Mouse (Mus musculus) fibroblast of lung, adult 2 months (primary cell): ENCODE data around the gene Ak2.

ENCODE experiments used
- DNase-seq: peaks from one replicate; pipeline ENCODE4 v3.0.0-alpha.2; 2011; ENCODE audit warnings: low read depth

Gene Ak2

DNA sequence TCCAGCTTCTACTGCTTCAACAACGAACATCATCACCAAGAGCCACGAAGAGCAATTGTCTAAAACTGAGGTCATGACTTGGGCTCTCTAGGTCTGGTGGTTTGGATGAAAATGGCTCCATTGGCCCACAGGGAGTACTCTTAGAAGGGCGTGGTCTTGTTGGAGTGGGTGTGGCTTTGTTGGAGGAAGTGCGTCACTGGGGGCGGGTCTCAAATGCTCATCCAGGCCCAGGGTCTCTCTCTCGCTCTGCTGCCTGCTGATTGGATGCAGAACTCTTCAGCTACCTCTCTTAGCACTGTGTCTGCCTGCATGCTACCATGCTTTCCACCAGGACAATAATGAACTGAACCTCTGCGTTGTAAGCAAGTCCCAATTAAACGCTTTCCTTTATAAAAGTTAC, 17.1 kb upstream of the Ak2 start:
- no peak for DNase-seq

DNA sequence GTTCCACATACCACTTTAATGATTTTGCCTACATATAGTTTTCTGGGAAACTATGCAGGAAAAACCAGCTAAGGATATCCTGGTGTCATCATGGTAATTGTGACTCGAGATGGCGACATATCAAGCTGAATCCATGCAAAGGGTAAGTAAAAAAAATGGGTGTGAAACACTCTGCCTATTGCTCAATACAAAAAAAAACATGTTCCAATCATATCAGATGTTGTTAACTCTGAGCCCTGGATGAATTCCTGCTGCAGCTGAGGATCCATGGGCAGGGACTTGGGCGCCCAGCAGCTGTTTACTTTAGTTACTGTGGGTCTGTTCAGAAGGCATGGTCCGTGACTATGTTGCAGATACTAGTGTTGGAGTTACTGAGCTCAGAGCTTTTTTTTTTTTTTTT, 15.2 kb upstream of the Ak2 start:
- no peak for DNase-seq

DNA sequence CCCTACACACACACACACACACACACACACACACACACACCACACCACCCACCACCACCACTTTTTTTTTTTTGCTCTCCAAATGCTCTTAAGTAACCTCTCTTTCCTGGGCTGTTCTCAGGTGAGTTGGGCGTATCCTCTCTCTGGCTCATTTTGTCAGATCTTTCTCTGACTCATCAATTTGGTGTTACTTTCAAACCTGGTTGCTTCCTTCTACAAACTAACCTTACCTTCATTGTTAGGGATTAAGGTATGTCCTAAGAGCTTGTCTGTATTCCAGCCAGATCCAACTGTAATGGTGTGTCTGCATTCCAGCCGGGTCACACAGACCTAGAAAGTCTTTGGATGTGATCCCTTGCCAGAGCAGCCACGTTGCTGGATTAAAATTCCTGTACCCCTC, 14.5 kb upstream of the Ak2 start:
- no peak for DNase-seq

DNA sequence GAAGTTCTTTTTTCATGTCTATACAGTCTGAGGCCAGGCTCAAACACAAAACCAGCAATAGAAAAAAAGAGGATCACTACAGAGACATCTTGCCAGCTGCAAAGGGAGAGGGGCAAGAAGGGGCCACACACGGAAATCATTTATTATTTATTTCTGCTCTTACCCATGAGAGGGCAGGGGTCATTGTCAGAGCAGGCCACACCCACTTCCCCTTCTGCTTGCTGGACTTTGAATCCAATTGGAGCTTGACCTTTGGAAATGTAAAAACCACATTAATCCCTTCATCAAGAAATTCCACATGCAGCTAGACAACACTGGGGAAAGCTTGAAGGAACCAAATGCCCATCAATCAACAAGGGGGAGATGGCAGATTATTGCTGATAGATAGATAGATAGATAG, 13.1 kb upstream of the Ak2 start:
- DNase-seq, result no peak

DNA sequence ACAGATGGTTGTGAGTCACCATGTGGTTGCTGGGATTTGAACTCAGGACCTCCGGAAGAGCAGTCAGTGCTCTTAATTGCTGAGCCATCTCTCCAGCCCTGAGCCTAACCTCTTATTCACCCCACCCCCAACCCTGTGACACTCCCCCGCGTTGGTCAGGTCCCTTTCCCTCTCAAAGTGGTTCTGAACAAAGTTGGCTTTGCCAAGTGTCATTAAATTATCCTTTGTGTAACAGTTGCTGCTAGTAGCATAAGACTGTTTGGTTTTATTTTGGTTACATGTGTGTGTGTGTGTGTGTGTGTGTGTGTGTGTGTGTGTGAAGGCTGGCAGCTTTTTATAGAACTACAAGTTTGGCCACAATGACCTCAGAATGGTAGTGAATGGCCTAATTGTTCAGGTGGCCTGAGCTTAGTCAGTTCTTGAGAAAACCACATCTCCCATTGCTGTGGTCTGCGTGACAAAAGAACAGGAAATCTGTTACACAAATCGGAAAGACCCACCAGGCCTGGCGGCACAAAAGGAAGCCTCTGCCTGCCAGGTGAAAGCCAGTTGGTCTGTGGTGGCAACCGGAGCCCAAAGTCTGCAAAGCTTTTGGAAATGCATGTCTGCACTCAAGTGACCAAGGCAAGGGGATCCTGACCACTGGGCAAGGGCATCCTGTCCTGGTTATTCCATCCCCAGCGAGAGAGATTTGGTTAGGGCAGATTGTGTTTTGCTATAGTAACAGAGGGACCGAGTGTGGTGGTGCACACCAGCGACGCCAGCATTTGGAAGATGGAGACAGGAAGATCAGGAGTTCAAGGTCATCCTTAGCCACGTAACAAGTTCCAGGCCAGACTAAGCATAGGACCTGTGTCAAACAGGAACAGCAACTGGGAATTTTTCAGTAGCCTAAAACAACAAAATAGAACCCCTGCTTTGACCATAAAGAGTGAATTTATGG, 10.6 kb upstream of the Ak2 start:
- DNase-seq, result peak; percentile 79

DNA sequence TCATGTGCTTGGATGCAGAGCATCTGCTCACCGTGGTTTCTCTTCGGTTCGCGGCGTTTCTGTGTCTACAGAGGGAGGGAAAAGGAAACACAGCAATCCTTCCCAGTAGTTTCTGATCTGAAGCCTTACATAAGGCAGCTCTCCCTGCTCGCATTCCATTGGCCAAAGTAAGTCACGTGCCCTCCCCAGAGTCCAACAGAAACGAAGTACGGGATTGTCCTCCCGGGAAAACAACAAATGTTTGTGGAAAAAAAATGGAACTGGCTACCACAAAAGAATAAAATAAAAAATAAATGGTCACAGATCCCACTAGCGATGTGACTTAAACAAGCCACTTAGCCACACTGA, 10.0 kb upstream of the Ak2 start:
- DNase-seq, result no peak

DNA sequence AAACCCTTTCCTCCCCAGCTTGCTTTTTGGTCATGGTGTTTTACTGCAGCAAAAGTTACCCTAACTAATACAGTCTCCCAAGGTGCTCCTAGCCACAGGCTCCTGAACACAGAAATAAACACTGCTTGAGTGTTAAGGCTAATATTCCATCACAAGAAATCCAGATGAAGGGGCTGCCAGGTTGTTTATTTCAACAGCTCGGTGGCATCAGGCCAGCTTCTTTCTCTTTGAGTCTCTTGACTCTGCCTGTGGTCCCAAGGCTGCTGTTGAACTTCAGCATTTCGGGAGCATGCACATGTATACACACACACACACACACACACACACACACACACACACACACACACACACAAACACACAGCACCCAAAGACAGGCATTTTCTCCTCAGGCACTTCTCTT, 8.6 kb upstream of the Ak2 start:
- DNase-seq, result no peak

DNA sequence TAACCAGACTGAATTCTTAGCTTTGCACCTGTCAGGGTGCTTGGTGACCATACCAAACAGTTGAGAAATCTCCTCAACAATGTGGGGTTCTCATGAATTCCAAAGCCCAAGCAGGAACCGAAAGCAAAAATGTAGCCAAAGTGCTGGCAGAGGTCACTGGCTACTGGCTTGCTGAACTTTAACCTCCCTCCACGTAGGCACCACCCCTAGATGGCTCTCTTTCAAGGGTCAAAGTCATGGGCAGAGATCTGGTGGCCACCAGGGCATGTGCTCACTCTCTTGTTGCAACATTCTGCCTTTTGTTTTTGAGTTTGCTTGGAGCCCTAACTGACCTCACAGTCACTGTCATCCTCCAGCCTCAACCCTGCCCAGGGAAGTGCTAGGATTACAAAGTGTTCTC, 8.1 kb upstream of the Ak2 start:
- no peak for DNase-seq

DNA sequence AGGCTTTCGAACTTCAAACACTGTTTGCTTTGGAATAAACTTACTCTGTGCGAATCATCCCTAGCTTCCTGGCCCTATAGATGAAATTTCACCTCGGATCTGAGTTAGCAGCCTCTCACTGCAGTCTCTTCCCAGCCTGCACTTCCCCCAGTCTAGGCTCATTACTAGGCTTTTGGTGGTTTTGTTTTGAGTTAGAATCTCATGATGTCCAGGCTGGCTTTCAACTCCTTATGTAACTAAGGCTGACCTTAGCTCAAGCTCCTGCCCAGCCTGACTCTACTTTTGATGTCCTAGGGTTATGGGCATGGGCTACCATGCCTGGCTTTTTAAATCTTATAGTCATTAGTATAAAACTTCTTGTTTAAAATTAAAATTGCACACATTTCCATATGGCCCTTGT, 7.2 kb upstream of the Ak2 start:
- no peak for DNase-seq

DNA sequence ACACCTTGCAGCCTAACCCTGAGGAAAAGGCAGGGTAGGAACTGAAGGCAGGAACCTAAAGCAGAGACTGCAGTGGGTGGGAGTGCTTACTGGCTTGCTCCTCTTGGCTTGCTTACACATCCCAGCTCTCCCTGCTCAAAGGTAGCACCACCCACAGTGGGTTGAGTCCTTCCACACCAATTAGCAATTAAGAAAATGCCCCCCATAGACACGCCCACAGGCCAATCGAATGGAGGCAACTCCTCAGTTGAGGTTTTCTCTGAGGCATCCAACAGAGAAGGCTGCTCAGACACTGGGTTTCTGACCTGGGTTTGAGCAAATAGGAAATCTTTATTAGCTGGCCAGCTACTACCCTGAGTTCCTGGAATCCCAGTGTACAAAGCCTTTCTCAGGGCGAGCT, 2.8 kb upstream of the Ak2 start:
- no peak for DNase-seq

DNA sequence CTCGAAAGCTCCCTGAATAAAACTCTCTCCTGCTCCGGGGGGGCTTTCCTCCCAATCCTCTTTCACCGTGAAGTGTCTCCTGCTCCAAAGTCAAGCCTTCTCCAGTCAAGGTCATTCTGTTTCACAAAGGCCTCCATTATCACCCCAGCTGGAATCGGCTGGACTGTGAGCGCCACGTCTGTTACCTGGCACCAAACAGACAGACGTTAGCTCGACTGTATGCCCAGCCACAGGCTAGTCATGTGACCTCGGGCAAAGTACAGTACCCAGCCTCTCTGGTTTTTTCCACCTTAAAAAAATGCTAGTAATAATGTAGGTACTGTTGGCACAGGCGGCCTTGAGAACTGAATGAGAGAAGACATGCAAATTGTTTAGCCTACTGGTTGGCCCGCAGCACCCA, 2.1 kb upstream of the Ak2 start:
- DNase-seq, result no peak

DNA sequence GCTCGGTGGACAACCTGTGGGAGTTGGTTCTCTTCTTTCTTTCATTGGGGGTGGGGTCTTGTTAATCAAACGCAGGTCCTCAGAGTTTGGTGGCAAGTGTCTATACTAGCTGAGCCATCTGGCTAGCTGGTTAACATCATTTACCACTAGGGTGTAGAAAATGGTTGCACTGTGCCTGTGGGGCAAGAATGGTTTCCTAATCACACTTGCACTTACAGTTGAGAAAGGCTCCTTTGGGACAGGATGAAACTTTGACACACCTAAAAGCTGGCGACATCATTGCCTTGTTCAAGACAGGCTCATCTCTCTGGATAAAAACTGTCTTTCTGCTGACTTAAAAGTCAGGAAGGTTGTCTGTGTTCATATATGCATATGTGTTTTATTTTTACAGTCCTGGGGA, 418 bp downstream of the Ak2 start:
- DNase-seq, result no peak

DNA sequence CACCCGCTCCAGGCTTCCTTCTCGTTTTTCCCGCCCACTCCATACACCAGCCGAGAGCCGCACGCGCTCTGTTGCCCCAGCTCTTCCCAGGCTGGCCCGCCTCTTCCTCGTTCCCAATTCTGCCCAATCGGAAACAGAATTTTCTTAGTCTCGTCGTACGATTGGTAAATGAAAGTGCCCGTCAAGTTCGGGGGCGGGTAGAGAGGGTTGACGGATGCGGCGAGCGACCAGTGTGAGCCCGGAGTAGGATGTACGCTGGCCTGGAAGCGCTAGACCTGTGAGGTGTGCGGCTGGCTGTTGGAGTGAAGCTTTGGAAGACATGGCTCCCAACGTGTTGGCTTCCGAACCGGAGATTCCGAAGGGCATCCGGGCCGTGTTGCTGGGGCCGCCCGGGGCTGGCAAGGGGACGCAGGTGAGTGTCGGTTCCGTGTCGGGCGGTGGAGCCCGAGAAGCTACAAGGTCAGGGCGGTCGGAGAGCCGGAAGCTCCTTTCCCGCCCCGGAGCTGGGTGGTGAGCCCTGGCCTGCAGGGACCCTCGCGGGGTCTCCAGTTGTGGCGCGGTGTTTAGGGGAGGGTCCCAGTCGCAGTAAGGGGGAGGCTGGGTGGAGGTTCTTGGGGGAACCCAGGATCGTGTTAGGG, 1.4 kb downstream of the Ak2 start:
- DNase-seq, result peak; percentile 92

DNA sequence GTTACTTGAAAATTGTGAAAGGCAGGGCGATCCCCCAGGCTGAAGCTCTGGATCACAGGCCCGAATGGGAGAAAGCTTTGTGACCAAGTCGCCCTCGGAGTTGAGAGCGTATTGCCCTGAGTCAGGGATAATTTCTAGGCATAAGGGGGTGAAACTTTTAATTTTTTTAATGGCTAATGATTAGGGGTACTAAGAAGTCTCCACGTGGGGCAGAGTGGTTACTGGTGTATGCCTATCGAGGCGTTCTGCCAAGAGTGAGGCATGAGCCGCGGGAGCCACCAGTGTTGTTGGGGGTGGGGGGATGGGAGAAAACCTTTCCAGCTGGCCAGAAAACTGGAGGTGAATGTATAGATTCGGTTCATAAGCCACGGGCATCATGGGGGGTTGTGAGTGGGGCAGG, 1.9 kb downstream of the Ak2 start:
- no peak for DNase-seq

DNA sequence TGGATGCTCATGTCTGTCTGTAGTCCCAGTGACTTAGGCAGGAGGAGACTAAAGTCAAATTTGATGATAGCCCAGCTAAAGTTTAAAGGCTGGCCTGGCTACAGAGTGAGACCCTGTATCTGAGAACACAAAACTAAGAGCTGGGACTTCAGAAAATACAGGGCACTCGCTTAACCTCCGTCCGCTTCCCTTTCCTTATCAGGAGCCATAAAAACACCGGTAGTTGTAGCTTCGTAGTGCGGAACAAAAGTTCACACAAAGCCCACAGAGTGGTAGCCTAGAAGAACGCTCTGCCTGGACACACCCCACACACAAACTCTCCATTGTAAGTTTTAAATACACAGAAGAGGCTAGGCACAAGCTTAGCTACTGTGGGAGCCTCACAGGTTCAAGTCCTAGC, 3.5 kb downstream of the Ak2 start:
- DNase-seq, result no peak

DNA sequence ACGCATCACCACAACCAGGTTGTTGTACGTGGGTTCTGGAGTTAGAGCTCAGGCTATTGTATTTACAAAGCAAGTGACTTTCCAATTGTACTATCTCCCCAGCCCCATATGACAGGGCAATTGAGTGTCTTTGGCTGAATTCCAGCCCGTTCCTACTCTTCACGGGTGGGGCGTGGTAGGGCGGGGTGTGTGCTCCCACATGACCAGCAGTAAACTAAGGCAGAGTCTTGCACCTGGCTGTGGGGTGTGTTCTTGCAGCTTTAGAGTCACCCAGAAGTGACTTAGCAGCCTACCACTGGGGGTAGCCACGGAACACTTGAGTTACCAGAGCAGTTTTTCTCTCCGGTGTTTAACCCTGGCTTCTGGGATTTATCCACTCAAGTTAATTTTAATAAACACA, 5.5 kb downstream of the Ak2 start:
- DNase-seq, result no peak

DNA sequence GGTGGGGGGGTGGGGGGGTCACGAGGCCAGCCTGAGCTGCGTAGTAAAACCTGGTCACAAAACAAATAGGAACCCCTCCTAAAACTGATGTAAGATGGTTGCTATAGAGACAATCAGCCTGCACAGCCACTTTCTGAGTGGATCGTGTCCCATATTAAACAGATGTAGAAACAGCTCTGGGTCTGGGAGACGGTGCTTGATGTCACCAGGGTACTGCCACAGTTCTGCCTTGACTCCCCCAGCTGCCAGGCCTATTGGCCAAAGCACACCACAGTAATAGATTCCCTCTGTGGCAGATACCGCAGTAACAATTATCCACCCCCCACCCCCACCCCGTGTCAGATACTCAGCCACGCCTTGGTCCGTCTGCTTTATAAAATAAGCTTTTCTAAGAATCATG, 6.6 kb downstream of the Ak2 start:
- DNase-seq, result no peak

DNA sequence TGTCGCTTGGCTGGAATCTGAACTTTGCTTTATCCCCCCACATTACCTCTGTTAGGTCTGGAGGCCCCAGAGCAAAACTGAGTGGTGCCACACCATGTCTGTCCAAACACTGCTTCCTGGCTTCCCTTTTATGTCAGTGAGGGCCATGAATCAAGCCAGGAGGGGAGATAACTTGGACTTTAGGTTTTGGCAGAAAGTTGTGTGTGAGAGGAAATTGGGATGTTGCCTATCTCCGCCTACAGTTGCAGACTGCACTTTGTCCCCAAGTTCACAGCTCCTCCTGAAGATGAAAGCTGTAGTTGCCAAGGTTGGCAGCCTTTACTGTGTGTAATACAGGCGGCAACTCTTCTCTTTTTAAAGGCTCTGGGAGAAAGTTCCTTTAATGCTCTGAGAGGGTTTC, 9.0 kb downstream of the Ak2 start:
- DNase-seq, result no peak

DNA sequence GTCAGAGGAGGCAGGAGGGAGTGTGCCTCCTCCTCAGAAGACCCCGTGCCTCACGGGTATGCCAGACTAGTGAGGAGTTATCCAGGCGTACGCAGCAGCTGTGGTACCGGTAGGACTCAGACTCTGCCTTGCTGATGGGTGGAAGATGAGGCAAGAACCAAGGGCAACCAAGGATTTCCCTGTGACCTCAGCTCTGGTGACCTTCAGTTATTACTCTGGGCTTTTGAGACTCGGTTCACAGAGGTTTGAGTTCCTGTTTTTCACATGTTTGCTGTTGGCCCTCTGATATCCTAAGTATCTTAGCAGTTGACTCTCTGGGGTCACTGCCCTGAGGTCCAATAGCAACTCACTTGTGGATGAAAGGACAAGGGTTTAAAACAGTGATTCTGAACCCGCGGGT, 12.0 kb downstream of the Ak2 start:
- DNase-seq, result no peak

DNA sequence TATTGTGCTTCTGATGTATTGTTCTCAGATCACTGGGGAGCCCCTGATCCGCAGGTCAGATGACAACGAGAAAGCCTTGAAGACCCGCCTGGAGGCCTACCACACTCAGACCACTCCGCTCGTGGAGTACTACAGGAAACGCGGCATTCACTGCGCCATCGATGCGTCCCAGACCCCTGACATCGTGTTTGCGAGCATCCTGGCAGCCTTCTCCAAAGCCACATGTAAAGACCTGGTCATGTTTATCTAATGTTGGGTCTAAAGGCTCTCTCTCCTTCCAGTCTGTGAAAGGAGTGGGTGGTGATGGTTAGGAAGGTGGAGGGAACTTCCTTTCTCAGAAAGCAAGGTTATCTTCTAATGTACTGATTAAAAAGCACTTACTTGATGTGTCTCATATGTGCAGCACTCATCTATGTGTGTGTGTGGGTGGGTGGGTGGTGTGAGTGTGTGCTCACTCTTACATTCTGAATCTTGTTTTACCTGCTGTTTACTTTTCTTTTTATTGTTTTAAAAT, 16.3 kb downstream of the Ak2 start:
- DNase-seq, result no peak

DNA sequence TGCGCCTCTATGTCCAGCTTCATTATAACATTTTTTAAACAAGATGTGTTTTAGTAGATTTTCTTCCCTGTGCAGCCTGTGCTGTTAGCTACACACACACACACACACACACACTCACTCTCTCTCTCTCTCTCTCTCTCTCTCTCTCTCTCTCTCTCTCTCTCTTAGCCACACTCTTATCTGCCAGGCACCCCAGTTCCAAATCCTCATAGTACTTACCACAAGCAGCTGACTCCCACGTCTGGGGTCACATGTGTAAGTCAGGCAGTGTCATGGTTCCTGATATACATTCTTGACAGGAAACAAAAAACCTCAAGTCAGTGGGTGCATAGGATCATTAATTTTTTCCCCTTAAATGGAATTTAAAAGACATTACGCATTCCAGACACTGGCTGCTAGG, 16.9 kb downstream of the Ak2 start:
- DNase-seq, result no peak

DNA sequence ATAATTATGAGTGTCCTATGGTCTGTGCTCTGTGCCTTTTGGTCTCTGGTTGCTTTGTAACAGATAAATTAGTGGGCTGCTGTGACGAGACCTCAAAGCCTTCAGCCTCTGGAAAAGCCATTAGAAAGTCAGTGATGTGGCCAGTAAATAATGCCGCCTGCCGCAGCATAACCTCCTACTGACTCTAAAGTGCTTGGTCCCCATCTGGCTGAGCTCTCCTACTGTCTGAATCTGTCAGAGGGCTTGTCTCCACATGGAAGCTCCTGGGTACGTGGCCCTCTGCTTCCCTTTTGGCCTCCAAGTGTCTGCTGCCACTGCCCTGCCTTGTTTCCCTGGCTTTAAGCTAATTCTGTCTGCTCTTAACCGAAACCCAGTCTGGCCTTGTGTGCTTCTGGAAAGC, 17.8 kb downstream of the Ak2 start:
- no peak for DNase-seq

DNA sequence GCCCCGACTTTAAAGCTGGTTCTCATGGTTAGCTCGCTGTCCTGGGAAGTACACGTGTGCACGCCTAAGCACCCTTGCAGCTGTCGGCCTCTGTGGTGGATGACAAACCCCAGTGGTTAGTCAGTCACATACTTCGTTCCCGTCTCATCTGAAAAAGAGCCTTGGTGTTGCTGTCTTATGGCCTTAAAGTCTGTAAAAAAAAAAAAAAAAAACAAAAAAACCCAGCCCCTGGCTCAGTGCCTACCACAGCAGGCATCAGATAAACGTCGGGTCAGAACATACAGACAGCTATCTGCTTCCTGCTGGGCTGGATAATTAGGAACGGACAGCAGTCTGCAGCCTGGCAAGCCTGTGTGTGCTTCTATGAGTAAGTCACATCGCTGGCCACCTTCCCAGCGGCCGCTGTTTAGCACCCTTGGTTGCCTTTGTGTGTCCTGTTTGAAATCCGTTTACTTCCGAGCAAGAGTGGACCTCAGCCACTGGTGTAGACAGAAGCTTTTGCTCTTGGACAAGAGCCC, 19.9 kb downstream of the Ak2 start:
- peak; percentile 97 for DNase-seq
